Mouse (Mus musculus) hindbrain, embryonic 14.5 days (tissue): ENCODE data around the gene Gabpa. TPM values are rescaled to one million over a fixed set of nuclear protein-coding genes. Genes with fewer than 3 reads are reported as not detected.

Experiments used
- ATAC-seq: fragments of 200-750 bp; cut with Nextera tagmentation; 2 replicates; pipeline ENCODE4 v1.8.0; 2017; ENCODE audit warnings: moderate number of reproducible peaks, mild to moderate bottlenecking, moderate TSS enrichment, moderate library complexity; ENCODE audit not compliant: low FRiP score
- DNase-seq: peaks from one replicate; pipeline ENCODE4 v3.0.0-alpha.2; 2015; ENCODE audit warnings: low spot score
- H3K27ac ChIP-seq: fragments of 300-500 bp; sonication (generic); 2 replicates; pipeline ENCODE4 v1.5.1; 2014; ENCODE audit warnings: mild to moderate bottlenecking, moderate library complexity
- H3K27me3 ChIP-seq: fragments of 300-500 bp; sonication (generic); 2 replicates; pipeline ENCODE4 v1.6.1; 2014; ENCODE audit warnings: mild to moderate bottlenecking, low read length, mixed read lengths; ENCODE audit not compliant: control insufficient read depth, insufficient read depth
- H3K36me3 ChIP-seq: fragments of 300-500 bp; sonication (generic); replicated peaks from 2 replicates; pipeline ENCODE4 v1.6.1; 2014; ENCODE audit not compliant: control insufficient read depth, insufficient read depth
- H3K4me1 ChIP-seq: fragments of 300-500 bp; sonication (generic); replicated peaks from 2 replicates; pipeline ENCODE4 v1.6.1; 2014; ENCODE audit warnings: antibody characterized with exemption, low read length, mixed read lengths; ENCODE audit not compliant: control insufficient read depth, insufficient read depth
- H3K4me2 ChIP-seq: fragments of 300-500 bp; sonication (generic); replicated peaks from 2 replicates; pipeline ENCODE4 v1.6.1; 2014; ENCODE audit warnings: mild to moderate bottlenecking, moderate library complexity
- H3K4me3 ChIP-seq: fragments of 300-500 bp; sonication (generic); replicated peaks from 2 replicates; pipeline ENCODE4 v1.5.1; 2014; ENCODE audit warnings: mild to moderate bottlenecking, low read length
- H3K9ac ChIP-seq: fragments of 300-500 bp; sonication (generic); 2 replicates; pipeline ENCODE4 v1.6.1; 2014
- H3K9me3 ChIP-seq: fragments of 300-500 bp; sonication (generic); 2 replicates; pipeline ENCODE4 v1.6.1; 2016; ENCODE audit warnings: low read length; ENCODE audit not compliant: control insufficient read depth
- WGBS: fragments of 180-500 bp; shearing (Covaris S2); extraction: QIAGEN DNeasy Blood & Tissue Kit; methylation state at CpG from one replicate; pipeline ENCODE4 v1.1.7; 2014; 5-methylcytosine and 5-hydroxymethylcytosine counted together
- polyA plus RNA-seq: library from polyadenylated mRNA; unstranded; fragments of >200 nt; fragmentation: Nextera tagmentation; extraction: Ambion mirVana; gene quantifications from 2 replicates; pipeline ENCODE4 v1.2.1, GENCODE M21; 2014

The Gabpa gene
- polyA plus RNA-seq, 1 experiment from 2014 or later: 20.3 TPM

DNA sequence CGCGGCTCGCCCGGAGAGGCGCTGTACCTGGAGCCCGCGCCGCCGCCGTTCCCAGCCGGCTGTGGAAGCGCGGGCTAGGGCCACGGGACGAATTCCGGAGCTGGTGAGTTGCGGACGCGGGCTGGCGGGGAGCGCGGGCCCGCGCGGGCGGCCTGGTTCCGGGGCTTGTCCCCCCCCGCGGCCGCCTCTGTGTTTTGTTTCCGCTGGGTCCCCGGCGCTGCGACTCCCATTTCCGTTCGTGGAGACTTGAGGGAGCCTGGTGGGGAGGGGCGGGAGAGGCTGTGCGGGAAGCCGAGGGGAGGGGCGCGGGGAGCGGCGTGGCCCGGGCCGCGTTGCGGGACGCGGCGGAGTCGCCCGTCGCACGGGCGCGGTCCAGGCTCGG is 707 bp downstream of the Gabpa start, which contains the start of gene Atp5j:
TSS of gene Atp5j (minus strand) at position 185 of the 382 bp plus-strand sequence.
- no peaks in the 10 kb centered on the region for H3K9me3 ChIP-seq
- peak; percentile 68 for DNase-seq
- peak within 1 kb of the TSS; percentile 95 for H3K9ac ChIP-seq
- peak within 1 kb of the TSS; percentile 90 for H3K4me2 ChIP-seq
- peak within 1 kb of the TSS; percentile 94 for H3K27ac ChIP-seq
- H3K36me3 ChIP-seq: peaks cover 29% of the 10 kb centered on the region
- peak within 1 kb of the TSS; percentile 86 for H3K4me3 ChIP-seq
- ATAC-seq: peak; percentile 73
- peaks cover 7% of the 10 kb centered on the region for H3K4me1 ChIP-seq
- under 1% methylated on average over 50 of the region's 57 CpGs for WGBS
- no peaks in the 10 kb centered on the region for H3K27me3 ChIP-seq

DNA sequence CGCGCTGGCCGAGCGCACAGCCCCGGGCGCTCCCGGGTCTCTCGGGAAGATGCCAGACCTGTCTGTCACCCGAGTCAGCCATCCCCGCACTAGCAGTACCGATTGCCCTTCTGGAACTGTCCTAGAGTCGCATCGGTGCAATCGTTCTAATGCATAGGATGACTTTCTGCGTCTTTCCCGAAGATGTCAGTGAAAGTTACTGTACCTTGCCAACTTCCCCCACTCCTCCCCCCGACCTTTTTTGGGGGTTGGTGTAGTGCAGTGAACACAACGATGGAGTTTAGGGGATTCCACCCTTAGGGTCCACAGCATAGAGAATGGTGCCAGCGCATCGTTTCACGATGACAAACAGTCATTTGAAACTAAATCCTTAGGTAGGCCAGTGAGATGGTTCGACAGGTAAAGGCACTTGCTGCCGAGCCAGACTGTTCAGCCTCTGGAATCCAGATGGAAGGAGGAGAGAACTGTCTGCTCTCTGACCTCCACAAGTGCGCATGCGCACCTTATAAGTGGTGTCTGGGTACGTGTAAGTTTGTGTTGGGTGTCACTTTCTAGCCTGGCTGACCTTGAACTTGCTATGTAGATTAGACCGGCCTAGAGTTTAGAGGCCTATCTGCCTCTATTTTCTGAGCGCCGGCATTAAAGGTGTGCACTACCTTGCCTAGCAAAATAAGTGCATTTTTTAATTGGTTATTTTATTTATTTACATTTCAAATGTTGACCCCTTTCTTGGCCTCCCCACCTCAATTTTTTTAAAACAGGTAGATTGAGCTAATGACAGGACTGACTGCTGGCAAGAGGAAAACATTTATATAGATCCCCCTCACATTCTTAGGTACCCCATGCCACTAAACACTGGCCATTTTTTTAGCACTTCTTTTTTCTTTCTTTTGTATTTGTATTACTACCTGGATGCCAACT is 1.4 kb downstream of the Gabpa start:
- Histone ChIP-seq H3K36me3 (peaks cover 29% of the 10 kb centered on the region), H3K9me3 (no peaks in the 10 kb centered on the region), H3K4me2 (peak overlapping the region; percentile 90), H3K4me3 (peak overlapping the region; percentile 86), H3K27ac (peak overlapping the region; percentile 94), H3K9ac (peak overlapping the region; percentile 95), H3K27me3 (no peaks in the 10 kb centered on the region), H3K4me1 (peaks cover 7% of the 10 kb centered on the region)
- DNase-seq (peak; percentile 49), ATAC-seq (peak; percentile 1; the same call in 1 of the 2 replicates)
- 8% methylated on average over 29 of the region's 29 CpGs for WGBS

DNA sequence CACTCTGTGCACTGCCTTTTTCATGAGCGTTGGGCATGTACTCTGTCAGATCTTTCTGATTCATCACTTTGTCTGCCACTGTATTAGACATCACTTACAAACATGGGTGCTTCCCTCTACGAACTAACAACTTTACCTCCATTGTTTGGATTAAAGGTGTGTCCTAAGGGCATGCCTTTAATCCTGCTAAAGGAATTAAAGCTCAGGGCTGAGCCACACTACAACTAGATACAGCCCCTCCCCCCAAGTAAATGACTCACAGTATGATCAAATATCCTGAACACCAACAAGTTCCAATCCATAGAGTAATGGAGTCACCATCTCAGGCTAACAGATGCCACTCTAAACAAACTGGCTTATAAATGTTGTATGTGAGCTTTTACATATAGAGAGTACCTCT is 3.9 kb downstream of the Gabpa start:
- H3K9me3 ChIP-seq: no peaks in the 10 kb centered on the region
- no peak overlapping the region for H3K4me2 ChIP-seq
- H3K4me1 ChIP-seq: peaks cover 6% of the 10 kb centered on the region
- H3K36me3 ChIP-seq: peaks cover 32% of the 10 kb centered on the region
- no peak overlapping the region for H3K4me3 ChIP-seq
- no peaks in the 10 kb centered on the region for H3K27me3 ChIP-seq
- WGBS: 92% methylated on average over 2 of the region's 2 CpGs
- H3K9ac ChIP-seq: no peak overlapping the region
- DNase-seq: no peak
- no peak overlapping the region for H3K27ac ChIP-seq
- ATAC-seq: no peak

DNA sequence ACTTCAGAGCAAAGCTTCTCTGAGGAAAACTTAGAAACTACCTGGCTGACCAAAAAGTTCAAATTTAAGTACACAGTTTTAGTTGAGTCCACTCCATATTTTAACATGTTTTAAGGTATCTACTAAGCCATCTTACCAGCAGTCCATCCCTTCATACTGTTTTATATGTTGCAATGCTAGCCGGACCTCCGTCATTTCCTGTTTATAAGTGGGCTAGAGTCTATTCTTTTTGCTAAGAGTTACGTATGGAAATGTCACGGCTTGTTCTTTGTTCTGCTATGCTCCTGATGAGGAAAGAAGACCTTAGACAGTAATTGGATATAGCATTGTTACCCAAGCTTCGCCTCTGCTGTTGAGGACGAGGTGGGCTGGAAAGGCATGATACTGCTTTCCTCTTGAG is 18.8 kb downstream of the Gabpa start:
- no peaks in the 10 kb centered on the region for H3K27me3 ChIP-seq
- ATAC-seq: no peak
- H3K4me1 ChIP-seq: no peaks in the 10 kb centered on the region
- DNase-seq: no peak
- H3K4me2 ChIP-seq: no peak overlapping the region
- WGBS: 95% methylated on average over 6 of the region's 6 CpGs
- H3K9me3 ChIP-seq: no peaks in the 10 kb centered on the region
- H3K4me3 ChIP-seq: no peak overlapping the region
- H3K9ac ChIP-seq: no peak overlapping the region
- H3K36me3 ChIP-seq: peaks cover 90% of the 10 kb centered on the region
- no peak overlapping the region for H3K27ac ChIP-seq

DNA sequence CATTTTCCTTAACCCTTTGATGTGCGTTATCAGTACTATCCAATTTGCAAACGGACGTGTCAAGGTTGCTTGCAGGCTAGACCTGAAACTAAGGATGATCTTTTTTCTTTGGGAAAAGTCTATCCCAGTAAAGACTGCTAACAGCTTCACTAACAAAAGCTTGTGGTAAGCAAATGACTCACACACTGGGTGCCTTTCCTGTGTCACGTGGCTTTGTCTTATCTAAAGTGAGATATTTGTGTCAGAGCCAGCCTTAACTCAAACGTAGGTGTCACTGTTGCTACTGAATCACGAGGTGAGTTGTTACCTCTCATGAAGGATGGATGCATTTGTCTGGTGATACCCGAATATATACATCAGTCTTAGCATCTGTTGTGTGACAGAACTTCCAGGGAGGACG is 29.9 kb downstream of the Gabpa start:
- Histone ChIP-seq H3K9ac (no peak overlapping the region), H3K27ac (no peak overlapping the region), H3K4me2 (no peak overlapping the region), H3K27me3 (no peaks in the 10 kb centered on the region), H3K4me3 (no peak overlapping the region), H3K4me1 (no peaks in the 10 kb centered on the region), H3K36me3 (peaks cover 28% of the 10 kb centered on the region), H3K9me3 (no peaks in the 10 kb centered on the region)
- 95% methylated on average over 8 of the region's 8 CpGs for WGBS
- DNase-seq (no peak), ATAC-seq (no peak)

DNA sequence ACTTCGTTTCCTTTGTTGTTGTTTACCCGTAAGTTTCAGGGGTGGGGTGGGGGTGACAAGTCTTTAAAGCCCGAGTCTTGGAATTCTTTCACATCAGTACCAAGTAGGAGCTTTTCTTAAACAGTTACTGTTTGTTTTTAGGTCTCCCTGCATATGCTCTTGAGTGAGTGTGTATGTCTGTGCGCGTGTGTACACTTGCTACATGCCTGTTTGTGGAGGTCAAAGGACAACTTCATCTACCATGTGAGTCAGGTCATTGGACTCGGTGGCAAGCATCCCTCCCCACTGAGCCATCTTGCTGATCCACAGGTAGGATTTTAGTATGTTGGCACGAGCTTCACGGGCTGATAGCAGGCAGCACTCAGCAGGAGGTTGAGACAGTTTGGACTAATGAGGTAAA is 39.1 kb downstream of the Gabpa start:
- no peaks in the 10 kb centered on the region for H3K27me3 ChIP-seq
- no peaks in the 10 kb centered on the region for H3K36me3 ChIP-seq
- H3K4me3 ChIP-seq: no peak overlapping the region
- no peaks in the 10 kb centered on the region for H3K9me3 ChIP-seq
- 84% methylated on average over 8 of the region's 8 CpGs for WGBS
- ATAC-seq (no peak), DNase-seq (no peak)
- no peak overlapping the region for H3K9ac ChIP-seq
- no peak overlapping the region for H3K27ac ChIP-seq
- no peak overlapping the region for H3K4me2 ChIP-seq
- H3K4me1 ChIP-seq: peaks cover 4% of the 10 kb centered on the region; the same call in 1 of the 2 replicates

DNA sequence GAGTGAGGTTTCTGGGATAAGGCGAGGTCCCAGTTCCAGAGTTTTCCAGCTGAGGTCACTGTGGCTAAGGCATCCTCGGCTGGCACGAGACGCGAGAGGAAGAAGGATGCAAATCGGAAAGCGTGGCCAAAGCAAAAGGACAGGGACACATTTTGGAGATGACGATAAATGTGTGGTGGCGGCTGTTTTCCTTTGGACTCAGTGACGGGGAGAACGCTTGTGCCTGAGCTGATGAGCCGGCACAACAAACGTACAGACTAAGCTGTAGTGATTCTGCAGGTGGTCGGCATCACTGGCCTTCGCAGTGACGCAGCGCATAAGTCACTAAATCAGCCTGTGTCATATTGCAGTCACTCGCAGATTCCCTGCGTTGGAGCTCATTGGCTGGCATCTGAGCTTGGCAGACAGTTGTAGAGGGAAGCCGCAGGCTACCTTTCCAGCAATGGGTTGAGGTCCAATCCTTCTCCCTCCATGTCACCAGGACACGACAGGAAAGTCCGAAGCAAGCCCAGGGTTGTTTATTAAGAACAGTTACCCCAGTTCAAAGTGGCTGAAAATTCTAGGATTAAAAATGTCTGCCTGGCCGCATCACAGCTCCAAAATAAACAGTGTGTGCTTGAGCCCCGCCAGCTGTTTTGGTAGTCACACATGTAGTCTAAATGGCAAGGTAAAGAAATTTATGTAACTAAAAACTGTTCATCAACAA is 40.4 kb downstream of the Gabpa start:
- Histone ChIP-seq H3K4me2 (no peak overlapping the region), H3K4me3 (no peak overlapping the region), H3K4me1 (peaks cover 4% of the 10 kb centered on the region; the same call in 1 of the 2 replicates), H3K36me3 (no peaks in the 10 kb centered on the region), H3K9me3 (no peaks in the 10 kb centered on the region), H3K27me3 (no peaks in the 10 kb centered on the region), H3K9ac (no peak overlapping the region), H3K27ac (no peak overlapping the region)
- DNase-seq (no peak), ATAC-seq (no peak)
- 78% methylated on average over 24 of the region's 24 CpGs for WGBS

DNA sequence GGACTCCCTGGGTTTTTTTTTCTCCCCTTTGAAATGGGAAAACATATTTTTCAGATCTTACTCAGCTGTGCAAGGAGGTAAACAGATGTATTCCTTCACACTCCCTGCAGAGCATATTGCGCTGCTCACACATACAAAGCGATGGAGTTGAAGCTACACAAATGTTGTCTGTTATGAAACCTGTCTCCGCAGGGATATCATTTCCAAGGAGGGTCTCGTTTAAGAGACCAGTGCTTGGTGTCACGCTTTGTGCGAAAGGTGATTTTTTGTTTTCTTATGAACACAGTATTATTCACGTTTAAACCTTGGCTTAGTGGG is 41.0 kb downstream of the Gabpa start:
- no peak overlapping the region for H3K27ac ChIP-seq
- H3K9ac ChIP-seq: no peak overlapping the region
- ATAC-seq (no peak), DNase-seq (no peak)
- H3K27me3 ChIP-seq: no peaks in the 10 kb centered on the region
- no peaks in the 10 kb centered on the region for H3K9me3 ChIP-seq
- no peaks in the 10 kb centered on the region for H3K36me3 ChIP-seq
- peaks cover 4% of the 10 kb centered on the region; the same call in 1 of the 2 replicates for H3K4me1 ChIP-seq
- H3K4me2 ChIP-seq: no peak overlapping the region
- H3K4me3 ChIP-seq: no peak overlapping the region
- WGBS: 79% methylated on average over 7 of the region's 7 CpGs

DNA sequence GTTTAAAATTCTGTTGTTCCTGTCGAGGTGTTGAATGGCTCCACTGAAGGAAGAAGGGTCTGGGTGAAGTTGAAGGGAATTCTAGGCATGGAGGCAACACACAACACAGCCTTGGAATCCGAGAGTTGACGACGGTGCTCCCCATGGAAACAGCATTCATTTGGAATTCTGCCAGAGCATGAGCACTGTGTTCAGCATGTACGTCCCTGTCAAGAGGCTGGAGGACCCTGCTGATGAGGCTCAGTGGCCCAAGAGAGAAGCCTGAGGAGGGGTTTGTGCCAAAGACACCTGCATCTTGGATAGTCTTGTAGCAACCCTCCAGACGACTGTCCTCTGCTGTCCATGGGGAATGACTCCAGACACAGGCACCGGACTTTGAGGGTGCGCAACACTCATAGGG is 41.4 kb downstream of the Gabpa start:
- DNase-seq: peak; percentile 42
- no peak overlapping the region for H3K4me3 ChIP-seq
- no peaks in the 10 kb centered on the region for H3K27me3 ChIP-seq
- no peak overlapping the region for H3K4me2 ChIP-seq
- WGBS: 33% methylated on average over 8 of the region's 8 CpGs
- no peaks in the 10 kb centered on the region for H3K36me3 ChIP-seq
- no peak overlapping the region for H3K9ac ChIP-seq
- no peak overlapping the region for H3K27ac ChIP-seq
- no peaks in the 10 kb centered on the region for H3K9me3 ChIP-seq
- H3K4me1 ChIP-seq: peaks cover 4% of the 10 kb centered on the region; the same call in 1 of the 2 replicates
- ATAC-seq: peak; percentile 49; the same call in 1 of the 2 replicates
